Mouse (Mus musculus) layer of hippocampus, adult 2 months (tissue): ENCODE results near the gene Kif6. TPM values are rescaled to one million over a fixed set of nuclear protein-coding genes. Genes with fewer than 3 reads are reported as not detected.
A peak's percentile ranks its signal among the peaks of the same experiment; 100 is the strongest.

Experiments
- DNase-seq, 2 experiments: peaks; one replicate each; pipeline ENCODE4 v3.0.0; 2022; ENCODE audit warnings: low spot score in 2 of 2
- H3K27ac ChIP-seq: fragments of 200-600 bp; 2 replicates; pipeline ENCODE4 v1.8.1; 2022
- H3K4me3 ChIP-seq: fragments of 200-600 bp; 2 replicates; pipeline ENCODE4 v1.8.1; 2022; ENCODE audit warnings: mild to moderate bottlenecking
- CTCF ChIP-seq: fragments of 200-600 bp; conservative IDR thresholded peaks from 2 replicates; pipeline ENCODE4 v1.8.1; 2022; ENCODE audit warnings: antibody characterized with exemption, mild to moderate bottlenecking, moderate library complexity
- long read RNA-seq, 2 experiments: library from polyadenylated mRNA; stranded (forward); transcript quantifications; one replicate each; pipeline ENCODE4 v2.0.0; 2021; ENCODE audit warnings: borderline mapping rate in 2 of 2
- total RNA-seq, 2 experiments: library from RNA; stranded (reverse); gene quantifications; 2 replicates each; pipeline ENCODE4 v1.2.3; 2021

Gene Kif6
- total RNA-seq = 1 to 10 TPM; 5.0 to 6.1 TPM
- long read RNA-seq, experiment 1, partial matches to known transcripts = 0 of 5 reads
- long read RNA-seq, experiment 1, other reads (novel, unspliced or antisense) = 4 of 5 reads
- long read RNA-seq, experiment 2, partial matches to known transcripts = 0 of 3 reads
- long read RNA-seq, experiment 2, other reads (novel, unspliced or antisense) = 3 of 3 reads

DNA sequence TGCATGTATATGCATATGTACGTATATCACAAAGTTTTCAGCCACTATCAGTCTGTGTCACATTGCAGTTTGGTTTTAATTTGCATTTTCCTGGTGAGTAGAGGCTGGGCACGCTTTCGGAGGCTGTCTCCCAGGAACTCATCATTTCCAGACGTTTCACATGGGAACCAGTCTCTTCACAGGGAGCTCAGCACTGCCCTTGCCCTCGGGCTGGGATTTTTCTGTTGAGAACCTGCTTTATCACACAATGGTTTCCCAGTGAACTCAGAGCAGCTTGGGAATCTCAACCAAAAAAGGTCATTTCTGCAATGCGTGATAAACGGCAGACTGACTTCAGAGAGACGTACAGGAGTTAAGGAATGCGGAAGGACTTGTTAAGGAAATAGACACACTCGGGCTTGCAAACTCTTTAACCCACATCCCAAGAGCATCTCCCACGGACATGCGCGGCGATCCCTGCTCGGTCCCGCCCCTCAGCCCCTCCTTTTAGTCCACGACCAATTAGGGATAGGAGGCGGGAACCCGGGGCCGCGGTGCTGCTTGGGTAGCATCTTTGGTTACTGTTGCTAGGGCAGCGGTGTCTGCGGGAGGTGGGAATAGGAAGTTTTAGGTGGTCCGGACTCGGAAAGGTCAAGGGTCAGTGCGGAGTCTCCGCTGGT is at the start of gene Kif6:
Kif6 (plus strand) TSS at position 560 of the 659 bp plus-strand sequence.
- H3K4me3 ChIP-seq = peak within 1 kb of the TSS; percentile 75
- TF ChIP-seq CTCF = no peak
- DNase-seq = peak; percentile 81 to 91
- peak within 1 kb of the TSS; percentile 75 for H3K27ac ChIP-seq

DNA sequence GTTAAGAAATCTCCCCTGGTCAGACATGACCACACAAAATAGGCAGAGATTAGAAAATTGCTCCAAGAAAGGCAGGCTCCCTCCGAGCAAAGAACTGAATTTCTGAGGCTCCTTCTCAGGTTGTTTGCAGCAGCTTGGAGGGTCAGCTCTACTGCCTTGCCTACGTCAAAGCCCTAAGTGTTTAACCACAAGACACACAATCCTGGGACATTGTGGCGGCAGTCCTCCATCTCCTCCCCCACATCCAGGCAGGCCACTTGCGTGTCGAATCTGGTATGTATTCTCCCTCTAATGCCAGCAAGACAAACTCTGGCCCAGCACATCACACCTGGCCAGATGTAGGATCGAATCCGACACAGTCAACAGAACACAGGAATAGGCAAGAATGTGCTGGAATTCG is 46.2 kb upstream of the Kif6 start:
- DNase-seq = no peak
- no peak overlapping the region for H3K4me3 ChIP-seq
- no peak overlapping the region for H3K27ac ChIP-seq
- TF ChIP-seq CTCF = no peak

DNA sequence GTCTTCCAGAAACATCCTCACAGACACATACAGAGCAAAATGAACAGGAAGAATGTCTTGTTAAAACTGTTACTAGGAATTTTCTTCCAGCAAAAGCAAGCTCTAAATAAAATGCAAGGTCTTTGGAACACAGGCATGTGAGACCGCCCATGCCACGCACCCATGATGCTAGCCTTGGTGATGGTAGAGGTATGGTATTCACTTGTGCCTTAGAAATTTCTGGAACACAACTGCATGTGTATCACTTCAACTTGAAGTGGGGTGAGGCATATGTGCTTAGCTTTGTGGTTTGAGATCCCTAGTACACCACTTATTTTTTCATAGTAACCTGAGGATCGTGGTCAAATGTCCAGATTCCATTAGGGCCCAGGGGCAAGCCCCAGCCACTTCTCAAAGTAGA is 37.6 kb upstream of the Kif6 start:
- no peak for DNase-seq
- no peak for TF ChIP-seq CTCF
- H3K4me3 ChIP-seq = no peak overlapping the region
- H3K27ac ChIP-seq = no peak overlapping the region

DNA sequence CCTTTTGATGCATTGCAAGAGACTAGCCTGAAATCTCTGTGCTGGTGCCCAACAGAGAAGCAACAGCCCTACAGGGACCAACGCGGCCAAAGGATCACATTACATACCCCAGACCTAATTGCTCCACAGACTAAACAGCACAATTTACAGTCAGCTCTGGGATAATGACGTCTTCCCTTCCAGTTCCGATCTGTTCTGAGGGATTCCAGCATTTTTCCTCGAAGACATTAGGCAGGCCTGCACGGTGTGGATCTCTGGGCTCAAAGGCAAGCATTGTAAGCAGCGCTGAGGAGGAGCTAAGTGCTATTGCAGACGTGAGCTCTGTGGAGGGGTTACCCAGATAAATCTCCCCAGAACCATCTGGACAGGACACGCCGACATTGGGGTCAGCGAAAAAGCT is 32.5 kb upstream of the Kif6 start:
- no peak overlapping the region for H3K4me3 ChIP-seq
- H3K27ac ChIP-seq = no peak overlapping the region
- TF ChIP-seq CTCF = no peak
- DNase-seq = no peak

DNA sequence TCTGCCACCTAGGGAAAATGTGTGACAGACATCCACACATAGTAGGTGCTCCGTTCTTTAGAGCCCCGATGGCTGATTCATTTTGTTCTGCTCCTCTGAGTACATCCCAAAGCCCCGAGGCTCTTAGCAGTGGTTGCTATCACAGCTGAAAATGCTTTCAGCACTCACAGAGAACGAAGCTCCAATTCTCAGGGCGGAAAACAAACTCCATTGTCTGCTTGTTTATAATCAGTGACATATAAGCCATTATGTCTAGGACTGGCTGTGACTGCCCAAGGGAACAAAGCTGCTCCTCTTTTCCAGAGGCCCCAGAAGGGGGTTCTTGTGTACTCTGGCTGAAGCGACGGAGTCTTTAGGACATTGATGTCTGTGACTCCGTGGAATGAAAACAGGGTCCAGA is 24.9 kb upstream of the Kif6 start:
- peak; percentile 12 to 13 for DNase-seq
- TF ChIP-seq CTCF = no peak
- Histone ChIP-seq H3K4me3 (no peak overlapping the region), H3K27ac (peak overlapping the region; percentile 78)

DNA sequence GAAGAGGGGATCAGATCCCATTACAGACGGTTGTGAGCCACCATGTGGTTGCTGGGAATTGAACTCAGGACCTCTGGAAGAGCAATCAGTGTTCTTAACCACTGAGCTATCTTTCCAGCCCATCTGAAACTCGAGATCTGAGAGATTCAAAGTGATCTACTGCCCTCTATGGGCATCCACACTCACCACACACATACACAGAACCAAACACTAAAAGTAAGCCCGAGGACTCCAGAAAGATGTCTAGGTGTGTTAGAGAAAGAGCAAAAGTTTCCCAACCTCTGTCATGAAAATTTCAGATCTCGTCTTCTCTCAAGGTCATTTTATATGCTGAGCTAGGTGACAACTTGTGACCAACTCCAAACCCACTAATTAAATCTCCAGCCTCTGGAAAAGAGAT is 9.5 kb upstream of the Kif6 start:
- DNase-seq = no peak
- TF ChIP-seq CTCF = peak; percentile 52

DNA sequence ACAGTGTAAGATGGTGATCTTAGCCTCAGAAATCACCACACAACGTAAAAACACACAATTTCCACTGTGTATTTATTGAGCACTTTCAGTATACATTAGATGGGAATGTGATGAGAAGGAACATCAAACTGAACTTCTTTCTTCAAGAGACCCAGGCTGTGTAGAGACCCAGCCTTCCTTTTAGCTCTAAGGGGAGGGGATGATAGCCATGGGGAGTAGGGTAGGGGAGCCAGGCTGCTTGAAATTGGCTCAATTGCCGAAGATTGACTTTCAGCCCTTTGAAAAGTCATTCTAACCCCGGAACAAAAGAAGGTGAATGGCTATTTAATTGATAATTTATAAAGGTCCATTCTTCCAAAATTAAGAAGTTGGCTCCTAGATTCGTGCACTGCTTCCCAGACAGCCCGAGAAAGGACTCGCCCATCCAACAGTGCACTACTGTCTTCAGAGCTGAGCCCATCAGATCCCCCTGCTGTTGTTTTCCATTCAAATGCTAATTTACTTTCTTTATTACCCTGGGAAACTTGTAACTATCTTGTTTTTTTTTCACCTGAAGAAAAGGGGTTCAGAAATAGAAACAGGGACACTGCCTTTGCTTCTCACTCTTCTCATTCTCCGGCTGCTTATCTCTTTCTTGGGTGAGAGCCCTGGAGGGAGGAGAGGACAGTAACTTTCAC is 7.4 kb upstream of the Kif6 start:
- H3K4me3 ChIP-seq = no peak overlapping the region
- TF ChIP-seq CTCF = no peak
- H3K27ac ChIP-seq = no peak overlapping the region
- DNase-seq = no peak

More for the DNA sequence above, 9.5 kb upstream of the Kif6 start:
- Histone ChIP-seq H3K4me3 (no peak overlapping the region), H3K27ac (no peak overlapping the region)

DNA sequence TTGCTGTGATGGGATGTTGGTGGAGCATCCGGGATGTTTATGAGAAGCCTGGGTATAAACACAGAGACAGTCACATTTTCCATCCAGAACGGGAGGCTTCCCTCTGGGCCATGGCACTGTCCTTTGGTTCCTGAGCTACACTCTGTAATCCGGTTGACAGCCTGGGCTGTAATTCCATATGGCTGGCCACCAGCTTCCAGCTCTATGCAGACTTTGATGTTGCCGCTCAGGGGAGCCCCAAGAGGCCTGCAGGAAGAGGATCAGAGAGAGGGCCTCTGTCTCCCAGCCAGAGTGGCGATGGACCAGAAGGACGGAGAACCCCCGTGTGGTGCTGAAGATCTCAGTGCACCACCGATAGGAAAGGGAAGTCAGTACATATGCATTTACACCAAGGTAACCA is 4.6 kb upstream of the Kif6 start:
- H3K4me3 ChIP-seq = no peak overlapping the region
- TF ChIP-seq CTCF = no peak
- H3K27ac ChIP-seq = no peak overlapping the region
- DNase-seq = no peak

DNA sequence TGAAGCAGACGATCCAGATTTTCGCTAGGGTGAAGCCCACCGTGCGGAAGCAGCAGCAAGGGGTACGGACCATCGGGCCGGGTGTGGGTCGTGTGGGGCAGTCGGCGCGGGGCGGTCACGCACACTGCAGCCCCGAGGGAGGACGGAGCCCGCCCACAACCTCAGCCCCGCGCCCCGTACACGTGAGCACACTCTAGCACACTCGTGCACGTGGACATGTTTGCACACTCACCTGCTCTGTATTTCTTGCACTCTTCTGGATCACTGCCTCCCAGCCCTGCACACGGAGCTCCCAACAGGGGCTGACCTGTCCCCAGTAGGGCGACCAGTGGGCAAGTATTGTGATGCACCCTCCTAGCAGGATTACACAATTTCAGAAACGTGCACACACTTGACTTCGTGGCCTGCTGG is 310 bp downstream of the Kif6 start:
- no peak for DNase-seq
- TF ChIP-seq CTCF = no peak
- Histone ChIP-seq H3K4me3 (peak overlapping the region; percentile 75), H3K27ac (0 out of 2 replicates have a peak overlapping the region, but pooled peaks have one; percentile 51)

DNA sequence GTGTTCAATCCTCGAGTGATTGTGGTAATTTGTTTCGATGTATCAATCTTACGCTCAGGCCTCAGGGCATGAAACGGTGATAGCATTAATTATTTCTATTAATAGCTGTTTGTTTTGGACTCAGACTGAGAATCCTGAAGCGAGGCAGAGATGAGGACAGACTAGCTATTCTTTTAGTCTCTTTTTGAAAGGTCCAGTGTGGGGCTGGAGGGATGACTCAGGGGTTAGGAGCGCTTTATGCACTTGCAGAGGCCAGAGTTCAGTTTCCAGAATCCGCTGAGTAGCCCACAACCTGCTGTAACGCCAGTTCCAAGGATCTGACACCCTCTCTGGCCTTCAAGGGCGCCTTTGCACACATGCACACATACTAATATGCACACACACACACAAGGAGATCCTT is 9.6 kb downstream of the Kif6 start:
- TF ChIP-seq CTCF = no peak
- no peak for DNase-seq

DNA sequence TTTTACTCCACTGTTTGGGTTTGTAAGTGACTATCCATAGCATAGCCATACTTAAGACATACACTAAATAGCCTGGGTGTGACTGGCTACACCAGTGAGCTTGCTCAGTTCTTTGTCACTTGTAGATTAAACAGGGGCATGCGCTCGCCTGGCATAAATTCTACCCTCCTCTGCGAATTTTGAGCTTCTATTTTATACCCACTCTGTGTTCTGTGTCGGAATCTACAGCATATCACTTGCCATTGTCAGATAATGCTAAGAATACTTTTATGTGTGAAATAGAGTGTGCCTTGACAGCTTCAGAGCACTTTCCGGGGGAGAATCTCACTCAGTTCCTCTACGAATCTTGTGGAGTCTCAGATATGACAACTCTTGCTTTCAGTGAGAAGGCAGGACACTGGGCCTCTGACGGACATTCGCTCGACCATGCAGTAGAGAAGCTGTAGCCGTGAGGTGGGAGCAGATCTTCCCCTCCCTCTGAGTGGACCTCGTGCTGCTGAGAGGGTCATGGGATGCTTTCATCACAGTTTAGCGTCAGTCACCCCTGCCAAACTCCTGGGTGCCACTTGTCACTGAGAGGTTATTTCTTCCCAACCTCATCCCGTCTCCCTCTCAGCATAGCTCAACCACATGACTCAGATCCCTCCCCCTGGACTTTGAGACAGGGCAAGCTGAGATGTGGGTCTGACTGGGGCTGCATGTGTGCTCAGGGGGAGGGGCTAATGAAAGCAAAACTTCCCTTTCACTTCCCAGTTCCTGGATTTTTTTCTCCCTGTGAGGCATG is 12.3 kb downstream of the Kif6 start:
- no peak for TF ChIP-seq CTCF
- H3K4me3 ChIP-seq = no peak overlapping the region
- no peak overlapping the region for H3K27ac ChIP-seq
- no peak for DNase-seq

More for the DNA sequence above, 9.6 kb downstream of the Kif6 start:
- no peak overlapping the region for H3K4me3 ChIP-seq
- peak overlapping the region; percentile 72 for H3K27ac ChIP-seq

DNA sequence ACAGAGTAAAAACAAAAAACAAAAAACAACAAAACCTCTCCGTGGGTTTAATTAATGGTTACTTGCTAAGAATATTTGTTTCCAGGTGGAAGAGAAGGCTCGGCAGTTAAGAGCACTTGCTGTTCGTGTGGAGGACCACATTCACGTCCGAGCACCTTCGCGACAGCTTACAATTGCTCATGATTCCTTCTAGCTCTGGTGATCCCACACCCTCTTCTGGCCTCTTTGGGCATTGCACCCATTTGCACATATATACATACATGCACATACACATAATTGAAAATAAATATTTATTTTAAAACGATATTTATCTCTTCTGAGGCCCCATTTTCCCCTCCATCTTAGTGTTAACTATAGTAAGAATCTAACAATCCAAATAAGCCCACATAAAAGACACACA is 13.9 kb downstream of the Kif6 start:
- DNase-seq = no peak
- TF ChIP-seq CTCF = peak; percentile 53
- no peak overlapping the region for H3K4me3 ChIP-seq
- H3K27ac ChIP-seq = no peak overlapping the region

DNA sequence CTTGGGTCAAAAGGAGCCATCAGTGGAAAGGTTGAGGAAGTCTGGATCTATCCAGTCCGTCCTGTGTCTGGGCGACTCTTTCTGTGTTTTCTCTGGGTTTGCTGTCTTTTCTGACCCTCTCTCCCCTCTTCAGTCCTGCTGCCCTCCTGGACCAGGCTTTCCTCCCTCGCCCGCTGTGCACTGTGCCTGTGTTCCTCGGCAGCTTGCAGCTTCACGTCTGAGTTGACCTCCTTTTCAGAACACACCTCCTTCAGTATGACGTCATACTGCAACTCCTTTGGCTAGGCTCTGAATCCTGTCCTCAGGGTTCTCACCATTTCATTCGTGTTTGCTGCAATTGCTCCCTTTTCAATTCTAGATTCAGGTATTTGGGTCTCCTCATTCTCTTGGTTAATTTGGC is 18.1 kb downstream of the Kif6 start:
- H3K4me3 ChIP-seq = no peak overlapping the region
- no peak for DNase-seq
- TF ChIP-seq CTCF = no peak
- H3K27ac ChIP-seq = no peak overlapping the region
